Mouse (Mus musculus) ES-Bruce4 (cell line): ENCODE data around the gene Defb30.

Source experiments
- CTCF ChIP-seq: IDR thresholded peaks from one replicate; pipeline ENCODE4 v1.8.1; 2011; ENCODE audit warnings: low read depth, low read length
- EP300 ChIP-seq: IDR thresholded peaks from 2 replicates; pipeline ENCODE4 v1.6.1; 2011; ENCODE audit warnings: low read depth, low read length; ENCODE audit not compliant: insufficient read depth

DNA sequence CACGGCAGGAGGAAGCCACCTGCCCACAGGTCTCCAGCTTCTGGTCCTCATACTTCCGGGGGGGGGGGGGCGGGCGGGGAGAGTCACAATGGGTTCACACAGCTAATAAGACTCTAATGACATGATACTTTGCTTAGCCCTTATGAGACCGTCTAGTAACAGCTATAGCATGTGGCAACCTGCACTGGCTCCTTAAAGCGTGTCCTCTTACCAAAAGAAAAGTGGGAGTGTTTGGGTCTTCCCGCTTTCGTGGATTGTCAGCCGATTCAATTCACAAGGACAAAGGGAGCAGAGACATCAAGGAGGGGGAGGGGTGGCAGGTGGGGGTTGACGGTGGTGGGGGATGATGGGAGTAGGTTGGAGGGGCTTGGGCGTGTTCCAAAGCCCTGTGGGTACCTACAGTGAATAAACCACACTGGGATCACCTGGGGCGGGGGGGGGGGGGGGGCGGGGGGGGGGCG, at the start of gene Defb30:
- no peak for TF ChIP-seq CTCF
- no peak for TF ChIP-seq EP300
